Mouse (Mus musculus) neural tube, embryonic 15.5 days (tissue): ENCODE results near the gene Polr2l. TPM values are rescaled to one million over a fixed set of nuclear protein-coding genes. Genes with fewer than 3 reads are reported as not detected.
A peak's percentile ranks its signal among the peaks of the same experiment; 100 is the strongest.

Source experiments
- ATAC-seq: fragments of 200-750 bp; cut with Nextera tagmentation; 2 replicates; pipeline ENCODE4 v1.8.0; 2017; ENCODE audit warnings: mild to moderate bottlenecking, moderate TSS enrichment, moderate library complexity; ENCODE audit not compliant: low FRiP score
- H3K27ac ChIP-seq: fragments of 300-500 bp; sonication (generic); replicated peaks from 2 replicates; pipeline ENCODE4 v1.5.1; 2015; ENCODE audit warnings: mild to moderate bottlenecking, inconsistent platforms
- H3K27me3 ChIP-seq: fragments of 300-500 bp; sonication (generic); replicated peaks from 2 replicates; pipeline ENCODE4 v1.6.1; 2015; ENCODE audit warnings: inconsistent platforms
- H3K36me3 ChIP-seq: fragments of 300-500 bp; sonication (generic); 2 replicates; pipeline ENCODE4 v1.6.1; 2015; ENCODE audit warnings: inconsistent platforms
- H3K4me1 ChIP-seq: fragments of 300-500 bp; sonication (generic); 2 replicates; pipeline ENCODE4 v1.6.1; 2015; ENCODE audit warnings: inconsistent platforms
- H3K4me2 ChIP-seq: fragments of 300-500 bp; sonication (generic); 2 replicates; pipeline ENCODE4 v1.6.1; 2015; ENCODE audit warnings: inconsistent platforms, mild to moderate bottlenecking, moderate library complexity
- H3K4me3 ChIP-seq: fragments of 300-500 bp; sonication (generic); replicated peaks from 2 replicates; pipeline ENCODE4 v1.5.1; 2015; ENCODE audit warnings: mild to moderate bottlenecking, inconsistent platforms
- H3K9ac ChIP-seq: fragments of 300-500 bp; sonication (generic); replicated peaks from 2 replicates; pipeline ENCODE4 v1.6.1; 2015; ENCODE audit warnings: mild to moderate bottlenecking, inconsistent platforms
- H3K9me3 ChIP-seq: fragments of 300-500 bp; sonication (generic); replicated peaks from 2 replicates; pipeline ENCODE4 v1.6.1; 2016; ENCODE audit warnings: inconsistent platforms
- whole genome bisulfite sequencing: fragments of 180-500 bp; shearing (Covaris S2); methylation state at CpG from one replicate; pipeline ENCODE4 v1.1.7; 2015; ENCODE audit warnings: mixed read lengths; 5-methylcytosine and 5-hydroxymethylcytosine counted together
- polyA plus RNA-seq: library from polyadenylated mRNA; unstranded; fragments of >200 nt; fragmentation: Nextera tagmentation; extraction: Ambion mirVana; gene quantifications from 2 replicates; pipeline ENCODE4 v1.2.1, GENCODE M21; 2015

Gene Polr2l
- polyA plus RNA-seq, 1 experiment from 2014 or later: 89.8 TPM

DNA sequence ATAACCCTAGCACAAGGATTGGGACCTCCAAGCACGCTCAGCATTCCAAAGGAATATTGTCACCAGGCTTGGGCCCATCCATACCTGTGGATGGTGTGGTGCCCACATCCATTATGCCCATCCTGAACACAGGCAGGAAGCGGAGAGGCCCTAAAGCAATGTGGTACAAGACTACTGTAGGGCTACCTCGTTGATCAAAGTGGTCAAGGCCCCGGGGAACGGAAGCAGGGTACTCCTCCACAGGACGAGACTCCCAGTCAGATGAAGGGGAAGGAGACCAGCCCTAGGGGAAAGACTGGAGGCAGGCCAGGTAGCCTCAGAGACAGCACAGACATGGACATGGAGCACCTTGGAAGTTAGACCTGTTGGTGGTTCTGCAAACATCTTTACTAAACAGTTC lies 2.2 kb downstream of the Polr2l start:
- Histone ChIP-seq H3K36me3 (peaks cover 29% of the 10 kb centered on the region), H3K4me1 (peaks cover 69% of the 10 kb centered on the region), H3K9ac (no peak overlapping the region), H3K4me2 (no peak overlapping the region), H3K27ac (no peak overlapping the region), H3K27me3 (peaks cover 8% of the 10 kb centered on the region), H3K4me3 (no peak overlapping the region), H3K9me3 (no peaks in the 10 kb centered on the region)
- 92% methylated on average over 6 of the region's 6 CpGs for WGBS
- ATAC-seq: no peak

DNA sequence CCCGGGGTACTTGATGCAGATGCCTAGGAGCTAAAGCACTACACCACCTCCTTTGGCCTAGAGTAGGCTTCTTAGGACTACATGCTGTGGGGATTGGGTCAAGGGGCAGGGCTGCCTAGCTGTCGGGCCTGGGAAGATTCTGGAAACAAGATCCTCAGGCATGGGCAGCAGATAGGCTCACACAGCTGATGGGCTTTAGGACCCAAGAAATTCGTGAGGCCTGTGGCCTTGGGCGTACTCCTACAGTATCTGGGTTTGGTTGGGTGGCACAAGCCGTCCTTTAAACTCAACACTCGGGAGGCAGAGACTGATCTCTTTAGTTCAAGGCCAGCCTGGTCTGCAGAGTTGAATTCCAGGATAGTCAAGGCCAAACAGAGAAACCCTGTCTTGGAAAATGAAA lies 2.7 kb downstream of the Polr2l start:
- Histone ChIP-seq H3K4me3 (no peak overlapping the region; the same call in 1 of the 2 replicates), H3K36me3 (peaks cover 29% of the 10 kb centered on the region), H3K27ac (no peak overlapping the region), H3K27me3 (peaks cover 8% of the 10 kb centered on the region), H3K9me3 (no peaks in the 10 kb centered on the region), H3K4me1 (peaks cover 69% of the 10 kb centered on the region), H3K4me2 (no peak overlapping the region), H3K9ac (no peak overlapping the region; the same call in 1 of the 2 replicates)
- ATAC-seq: no peak
- 91% methylated on average over 6 of the region's 6 CpGs for WGBS

- Histone ChIP-seq H3K4me2 (no peak overlapping the region), H3K9ac (no peak overlapping the region), H3K36me3 (peaks cover 29% of the 10 kb centered on the region), H3K27me3 (peaks cover 12% of the 10 kb centered on the region), H3K4me1 (peaks cover 65% of the 10 kb centered on the region), H3K9me3 (no peaks in the 10 kb centered on the region), H3K27ac (no peak overlapping the region), H3K4me3 (no peak overlapping the region)
- no peak for ATAC-seq
- 88% methylated on average over 1 of the region's 1 CpGs for WGBS
These were observed 3.7 kb downstream of the Polr2l start for GRCm38 (mm10) chr7:141471236-141471635.

GRCm38 (mm10) chr7:141470637-141470944 lies 4.3 kb downstream of the Polr2l start:
- Histone ChIP-seq H3K4me2 (no peak overlapping the region), H3K27ac (no peak overlapping the region), H3K4me1 (peaks cover 59% of the 10 kb centered on the region), H3K27me3 (peaks cover 12% of the 10 kb centered on the region), H3K9ac (no peak overlapping the region), H3K36me3 (peaks cover 29% of the 10 kb centered on the region), H3K9me3 (no peaks in the 10 kb centered on the region), H3K4me3 (no peak overlapping the region)
- 96% methylated on average over 10 of the region's 10 CpGs for WGBS
- no peak for ATAC-seq

GRCm38 (mm10) chr7:141469901-141470636 lies 4.9 kb downstream of the Polr2l start:
- no peak overlapping the region for H3K4me3 ChIP-seq
- peak overlapping the region; percentile 66 for H3K4me2 ChIP-seq
- no peak overlapping the region; the same call in 1 of the 2 replicates for H3K27ac ChIP-seq

GRCm38 (mm10) chr7:141469352-141469751 lies 5.6 kb downstream of the Polr2l start:
- Histone ChIP-seq H3K9me3 (no peaks in the 10 kb centered on the region), H3K27ac (peak overlapping the region; percentile 78), H3K36me3 (peaks cover 29% of the 10 kb centered on the region), H3K4me2 (peak overlapping the region; percentile 66), H3K4me1 (peaks cover 66% of the 10 kb centered on the region), H3K27me3 (peaks cover 25% of the 10 kb centered on the region), H3K9ac (peak overlapping the region; percentile 63), H3K4me3 (peak overlapping the region; percentile 56)
- no peak for ATAC-seq
- WGBS: 76% methylated on average over 6 of the region's 6 CpGs

More at GRCm38 (mm10) chr7:141469901-141470636, 4.9 kb downstream of the Polr2l start:
- ATAC-seq: no peak
- Histone ChIP-seq H3K9ac (peak overlapping the region; percentile 63; the same call in 1 of the 2 replicates), H3K4me1 (peaks cover 61% of the 10 kb centered on the region), H3K36me3 (peaks cover 29% of the 10 kb centered on the region), H3K27me3 (peaks cover 17% of the 10 kb centered on the region), H3K9me3 (no peaks in the 10 kb centered on the region)
- 91% methylated on average over 18 of the region's 18 CpGs for WGBS

DNA sequence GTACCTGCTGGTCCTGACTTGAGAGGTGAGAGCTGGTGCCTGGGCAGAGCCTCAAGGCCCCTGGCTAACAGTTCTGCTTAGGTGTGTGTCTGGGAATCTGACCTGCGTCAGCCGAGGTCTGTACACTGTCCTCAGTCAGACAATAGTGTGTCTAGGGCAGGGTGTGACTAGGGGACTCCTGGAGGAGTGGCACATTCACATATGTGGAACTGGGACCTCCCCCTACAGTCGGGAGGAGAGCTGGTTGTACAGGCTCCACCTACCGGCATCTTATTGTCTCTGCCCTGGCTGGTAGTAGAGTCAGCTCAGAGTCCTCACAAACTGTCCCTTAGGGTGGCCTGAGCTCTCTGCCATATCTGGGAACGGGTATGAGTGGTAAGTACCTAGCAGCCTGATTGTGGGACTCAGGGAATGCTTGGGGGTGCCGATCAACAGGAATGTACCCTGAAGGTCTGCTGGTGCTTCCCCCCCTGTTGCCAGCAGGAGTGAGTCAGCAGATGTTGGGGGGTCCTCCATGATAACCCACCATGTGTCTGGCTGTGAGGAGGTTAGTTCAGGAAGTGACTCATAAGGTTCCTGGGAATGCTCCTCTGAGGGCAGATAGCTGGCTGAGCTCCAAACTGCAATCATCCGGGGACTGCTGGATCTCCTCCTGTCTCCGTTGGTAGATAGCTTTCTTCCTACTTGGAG lies 6.3 kb downstream of the Polr2l start:
- peak overlapping the region; percentile 56 for H3K4me3 ChIP-seq
- H3K27me3 ChIP-seq: peaks cover 31% of the 10 kb centered on the region
- H3K4me2 ChIP-seq: peak overlapping the region; percentile 66
- H3K9ac ChIP-seq: peak overlapping the region; percentile 63
- peaks cover 29% of the 10 kb centered on the region for H3K36me3 ChIP-seq
- H3K4me1 ChIP-seq: peaks cover 60% of the 10 kb centered on the region
- peak; percentile 79 for ATAC-seq
- WGBS: 8% methylated on average over 8 of the region's 8 CpGs
- H3K27ac ChIP-seq: peak overlapping the region; percentile 78
- H3K9me3 ChIP-seq: no peaks in the 10 kb centered on the region

GRCm38 (mm10) chr7:141468164-141468521 lies 6.8 kb downstream of the Polr2l start:
- Histone ChIP-seq H3K27ac (peak overlapping the region; percentile 78), H3K4me3 (peak overlapping the region; percentile 56), H3K9ac (peak overlapping the region; percentile 63), H3K36me3 (peaks cover 29% of the 10 kb centered on the region), H3K4me1 (peaks cover 55% of the 10 kb centered on the region), H3K4me2 (peak overlapping the region; percentile 66), H3K9me3 (no peaks in the 10 kb centered on the region), H3K27me3 (peaks cover 37% of the 10 kb centered on the region)
- WGBS: 16% methylated on average over 5 of the region's 5 CpGs
- peak; percentile 23 for ATAC-seq

DNA sequence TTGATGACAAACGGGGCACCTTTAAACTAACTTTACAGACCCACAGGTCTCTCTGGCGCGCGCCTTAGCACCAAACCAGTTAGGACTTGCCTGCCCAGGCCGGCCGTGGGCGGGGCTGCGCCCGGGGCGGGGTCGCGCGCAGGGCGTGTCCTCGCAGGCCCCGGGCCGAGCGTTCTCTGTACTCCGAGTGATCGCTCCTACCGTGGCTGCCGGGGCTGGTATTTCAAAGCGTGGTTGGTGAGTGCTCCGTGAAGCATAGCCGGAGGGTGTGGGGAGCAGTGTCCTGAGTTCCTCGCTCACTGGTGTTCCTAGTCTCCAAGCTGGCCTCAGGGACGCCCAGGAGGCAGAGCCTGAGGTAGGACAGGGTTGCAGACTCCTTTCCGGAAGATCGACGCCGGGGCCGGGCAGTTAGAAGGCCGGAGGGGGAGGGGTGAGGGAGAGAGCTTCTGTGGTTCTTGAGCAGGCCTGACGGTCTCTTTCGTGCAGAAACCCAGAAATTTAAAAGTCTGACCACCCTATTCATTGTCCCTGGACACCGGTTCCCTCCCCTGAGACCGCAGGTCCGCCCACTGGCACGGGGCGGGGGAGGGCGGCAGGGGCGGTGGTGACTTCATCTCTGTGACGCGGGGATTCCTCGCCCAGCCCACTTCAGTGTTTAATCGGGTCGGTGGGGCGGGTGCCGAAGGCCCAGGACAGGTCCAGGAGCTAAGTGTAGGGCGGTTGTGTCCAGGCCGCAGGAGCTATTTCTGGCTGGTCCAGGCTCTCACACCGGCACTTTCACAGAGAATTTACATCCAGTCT lies 7.5 kb downstream of the Polr2l start, which contains the start of gene Cd151:
TSS of gene Cd151 (plus strand) at position 163 of the 801 bp plus-strand sequence.
- ATAC-seq: peak; percentile 51
- Histone ChIP-seq H3K27ac (peak within 1 kb of the TSS; percentile 78), H3K4me3 (peak within 1 kb of the TSS; percentile 56), H3K36me3 (peaks cover 24% of the 10 kb centered on the region), H3K27me3 (peaks cover 44% of the 10 kb centered on the region), H3K9me3 (no peaks in the 10 kb centered on the region), H3K9ac (peak within 1 kb of the TSS; percentile 63), H3K4me1 (peaks cover 52% of the 10 kb centered on the region), H3K4me2 (peak within 1 kb of the TSS; percentile 66)
- WGBS: under 1% methylated on average over 52 of the region's 52 CpGs

DNA sequence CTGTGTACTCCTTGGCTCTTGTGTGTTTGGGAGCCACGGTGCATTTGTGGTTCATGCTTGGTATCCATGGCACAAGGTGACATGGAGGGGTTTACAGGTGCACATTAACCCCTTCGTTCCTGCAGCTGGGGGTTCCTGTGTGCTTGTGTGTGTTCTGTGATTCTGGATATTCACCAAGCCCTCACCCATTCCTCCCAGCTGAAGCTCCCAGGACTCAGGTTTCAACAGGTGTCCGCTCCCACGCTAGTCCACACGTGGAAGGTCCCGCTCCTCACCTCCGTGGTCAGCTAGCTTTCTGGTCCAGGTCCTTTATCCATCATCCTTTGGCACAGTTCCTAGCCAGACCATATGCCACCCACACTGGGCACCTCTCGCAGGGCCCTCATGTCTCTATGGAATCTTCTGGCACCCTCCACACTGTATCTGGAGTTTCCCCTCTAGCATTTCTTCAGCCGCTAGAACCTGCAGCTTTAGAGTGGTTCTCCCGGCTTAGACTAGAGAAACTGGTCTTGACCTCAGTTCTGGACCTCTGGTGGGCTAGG lies 8.3 kb downstream of the Polr2l start:
- Histone ChIP-seq H3K27ac (peak overlapping the region; percentile 78), H3K27me3 (peaks cover 51% of the 10 kb centered on the region), H3K36me3 (peaks cover 19% of the 10 kb centered on the region)

DNA sequence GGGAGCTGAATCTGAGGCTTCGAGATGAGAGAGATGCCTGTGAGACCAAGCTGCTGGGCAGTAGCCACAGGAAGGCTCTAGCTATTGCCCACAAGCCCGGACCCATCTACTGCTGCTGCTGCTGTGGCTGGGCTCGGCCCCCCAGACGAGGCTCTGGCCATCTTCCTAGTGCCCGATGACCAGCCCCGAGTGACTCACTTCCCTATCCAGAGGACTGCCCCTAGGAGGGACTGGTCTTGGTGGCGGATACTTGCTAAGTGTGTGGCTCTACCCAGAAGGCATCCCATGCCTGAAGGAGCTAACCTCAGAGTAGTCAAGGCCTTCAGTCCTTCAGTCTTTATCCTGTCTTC lies 8.9 kb downstream of the Polr2l start:
- ATAC-seq: no peak
- Histone ChIP-seq H3K27ac (no peak overlapping the region), H3K9me3 (no peaks in the 10 kb centered on the region), H3K9ac (no peak overlapping the region), H3K4me2 (no peak overlapping the region), H3K27me3 (peaks cover 58% of the 10 kb centered on the region), H3K4me1 (peaks cover 61% of the 10 kb centered on the region), H3K4me3 (no peak overlapping the region), H3K36me3 (peaks cover 13% of the 10 kb centered on the region)
- WGBS: 80% methylated on average over 7 of the region's 7 CpGs

More for the DNA sequence above, 8.3 kb downstream of the Polr2l start:
- no peak for ATAC-seq
- Histone ChIP-seq H3K9ac (peak overlapping the region; percentile 63; the same call in 1 of the 2 replicates), H3K4me3 (peak overlapping the region; percentile 56), H3K4me2 (peak overlapping the region; percentile 66), H3K9me3 (no peaks in the 10 kb centered on the region), H3K4me1 (peaks cover 58% of the 10 kb centered on the region)
- WGBS: 61% methylated on average over 10 of the region's 10 CpGs
